Mouse (Mus musculus) activated CD4-positive, CD25-positive, alpha-beta regulatory T cell, adult 4 months (primary cell): ENCODE data around the gene Sipa1l1. TPM values are rescaled to one million over a fixed set of nuclear protein-coding genes. Genes with fewer than 3 reads are reported as not detected.
A peak's percentile ranks its signal among the peaks of the same experiment; 100 is the strongest.

Experiments
- ATAC-seq: one replicate; pipeline ENCODE4 v1.8.0; 2017
- polyA plus RNA-seq, 2 experiments: library from polyadenylated mRNA; unstranded; fragments of 100-300 nt; shearing (Covaris generic); gene quantifications; one replicate each; pipeline ENCODE4 v1.2.1; 2017

Gene Sipa1l1
- polyA plus RNA-seq, 2 experiments from 2014 or later: 23.4 to 29.9 TPM

DNA sequence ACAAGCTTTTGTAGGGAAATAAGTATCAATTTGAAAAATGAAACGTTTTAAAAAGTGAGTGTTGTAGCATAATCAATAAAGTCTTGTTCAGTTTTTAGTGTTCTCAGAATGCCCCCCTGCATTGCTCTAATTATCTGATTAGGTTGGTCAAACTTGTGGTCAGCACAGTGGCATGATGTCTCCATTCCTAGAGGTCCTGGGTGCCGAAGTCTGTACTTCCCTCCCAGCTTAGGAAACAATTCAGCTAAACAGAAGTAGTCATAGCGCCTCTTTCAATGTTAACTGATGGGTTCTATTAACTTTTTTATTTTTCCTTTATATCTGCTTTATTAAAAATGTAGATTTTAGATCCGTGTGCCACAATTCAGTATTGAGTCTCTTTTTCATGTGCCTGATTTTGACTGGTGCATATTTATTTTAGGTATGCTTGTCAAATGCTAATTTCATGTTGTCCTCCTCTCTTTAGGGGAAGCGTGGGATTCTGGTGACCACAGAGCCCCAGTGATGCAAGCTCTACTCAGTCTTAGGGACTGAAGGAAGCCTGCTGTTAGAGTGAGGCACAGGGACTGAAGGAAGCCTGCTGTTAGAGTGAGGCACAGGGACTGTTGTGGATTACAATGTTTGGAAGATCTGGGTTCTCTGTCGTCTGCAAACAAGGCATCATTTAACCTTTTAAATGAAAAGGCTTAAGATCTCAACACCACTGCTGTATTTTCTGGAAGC is 171.2 kb downstream of the Sipa1l1 start:
- ATAC-seq: no peak

DNA sequence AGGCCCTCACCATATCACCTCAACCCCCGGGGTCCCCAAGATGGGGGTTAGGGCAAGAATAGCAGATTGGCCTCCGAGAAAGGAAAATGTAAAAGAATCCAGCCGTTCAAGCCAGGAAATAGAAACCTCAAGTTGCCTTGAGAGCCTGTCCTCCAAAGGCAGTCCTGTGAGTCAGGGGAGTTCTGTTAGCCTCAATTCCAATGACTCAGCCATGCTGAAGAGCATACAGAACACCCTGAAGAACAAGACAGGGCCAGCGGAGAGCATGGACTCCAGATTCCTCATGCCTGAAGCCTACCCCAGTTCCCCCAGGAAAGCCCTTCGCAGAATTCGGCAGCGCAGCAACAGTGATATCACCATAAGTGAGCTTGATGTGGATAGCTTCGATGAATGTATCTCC is 172.1 kb downstream of the Sipa1l1 start:
- ATAC-seq: no peak

GRCm38 (mm10) chr12:82341696-82342095 is 172.6 kb downstream of the Sipa1l1 start:
- no peak for ATAC-seq

DNA sequence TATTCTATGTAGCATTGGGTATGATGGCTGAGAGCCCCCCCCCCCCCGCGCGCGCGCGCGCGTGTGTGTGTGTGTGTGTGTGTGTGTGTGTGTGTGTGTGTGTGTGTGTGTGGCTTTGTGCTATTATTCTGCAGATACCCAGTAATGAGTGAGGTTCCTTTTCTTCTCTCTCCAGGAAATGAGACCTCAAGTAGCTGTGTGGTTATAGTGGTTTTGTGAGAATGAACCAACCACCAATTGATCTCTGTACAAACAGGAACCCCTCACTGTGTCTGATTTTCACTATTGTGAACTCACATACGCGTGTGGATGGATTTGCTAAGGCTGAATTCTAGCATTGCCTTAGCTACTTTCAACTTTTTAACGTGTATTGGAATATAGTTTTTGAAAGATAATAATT is 181.0 kb downstream of the Sipa1l1 start:
- peak; percentile 99 for ATAC-seq

- no peak for ATAC-seq
Observed at GRCm38 (mm10) chr12:82350891-82351290, 181.8 kb downstream of the Sipa1l1 start.

DNA sequence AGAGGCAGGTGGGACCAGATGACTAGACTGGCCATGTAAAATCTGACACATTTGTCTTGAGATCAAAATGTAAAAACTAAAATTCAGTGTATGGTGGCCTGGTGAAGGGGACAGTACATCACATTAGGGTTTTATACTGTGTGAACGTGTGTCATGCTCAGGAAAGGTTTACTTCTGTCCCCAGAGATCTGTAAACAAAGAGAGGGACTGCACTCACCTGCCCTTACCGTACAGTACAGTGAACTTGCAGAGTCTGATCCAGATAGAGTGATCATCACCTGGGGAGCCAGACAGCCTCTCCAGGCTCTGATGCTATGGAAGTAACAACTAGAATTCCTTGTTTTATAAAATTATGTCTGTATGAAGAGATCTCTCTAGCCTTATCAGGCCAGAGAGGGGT is 184.5 kb downstream of the Sipa1l1 start:
- no peak for ATAC-seq

GRCm38 (mm10) chr12:82355419-82356149 is 186.5 kb downstream of the Sipa1l1 start:
- no peak for ATAC-seq

GRCm38 (mm10) chr12:82356476-82356875 is 187.4 kb downstream of the Sipa1l1 start:
- no peak for ATAC-seq

DNA sequence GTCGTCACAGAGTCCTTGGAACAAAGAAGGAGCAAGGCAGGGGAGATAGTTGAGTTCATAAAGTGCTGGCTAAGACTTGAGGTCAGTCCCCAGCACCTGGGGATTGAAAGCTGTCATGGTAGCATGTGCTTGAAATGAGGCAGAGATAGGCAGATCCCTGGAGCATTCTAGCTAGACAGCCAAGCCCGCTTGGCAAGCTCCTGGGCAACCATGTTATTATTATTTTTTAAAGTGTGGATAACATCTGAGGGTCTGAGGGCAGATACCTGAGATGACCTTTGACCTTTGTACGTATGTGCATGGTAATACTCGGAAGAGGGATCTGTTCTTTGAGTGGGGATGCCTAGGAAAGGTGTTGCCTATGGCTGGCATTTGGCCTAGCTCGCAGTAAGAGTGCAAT is 188.3 kb downstream of the Sipa1l1 start:
- ATAC-seq: no peak

DNA sequence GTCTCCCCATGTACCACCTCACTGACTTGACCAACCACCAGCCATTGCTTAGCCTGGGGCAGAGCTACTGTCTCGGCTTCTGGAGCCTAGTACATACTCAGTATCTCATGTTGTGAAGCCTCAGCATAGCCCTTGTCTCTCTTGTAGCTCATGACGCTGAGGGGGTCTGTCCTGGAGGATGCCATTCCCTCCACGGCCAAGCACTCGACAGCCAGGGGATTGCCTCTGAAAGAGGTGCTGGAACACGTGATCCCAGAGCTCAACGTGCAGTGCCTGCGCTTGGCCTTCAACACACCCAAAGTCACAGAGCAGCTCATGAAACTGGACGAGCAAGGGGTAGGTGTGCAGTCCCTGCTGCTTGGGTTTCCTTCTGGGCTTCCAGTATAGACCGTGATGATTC is 193.7 kb downstream of the Sipa1l1 start:
- ATAC-seq: no peak

- ATAC-seq: no peak
Observed at GRCm38 (mm10) chr12:82364186-82364585, 195.1 kb downstream of the Sipa1l1 start.

DNA sequence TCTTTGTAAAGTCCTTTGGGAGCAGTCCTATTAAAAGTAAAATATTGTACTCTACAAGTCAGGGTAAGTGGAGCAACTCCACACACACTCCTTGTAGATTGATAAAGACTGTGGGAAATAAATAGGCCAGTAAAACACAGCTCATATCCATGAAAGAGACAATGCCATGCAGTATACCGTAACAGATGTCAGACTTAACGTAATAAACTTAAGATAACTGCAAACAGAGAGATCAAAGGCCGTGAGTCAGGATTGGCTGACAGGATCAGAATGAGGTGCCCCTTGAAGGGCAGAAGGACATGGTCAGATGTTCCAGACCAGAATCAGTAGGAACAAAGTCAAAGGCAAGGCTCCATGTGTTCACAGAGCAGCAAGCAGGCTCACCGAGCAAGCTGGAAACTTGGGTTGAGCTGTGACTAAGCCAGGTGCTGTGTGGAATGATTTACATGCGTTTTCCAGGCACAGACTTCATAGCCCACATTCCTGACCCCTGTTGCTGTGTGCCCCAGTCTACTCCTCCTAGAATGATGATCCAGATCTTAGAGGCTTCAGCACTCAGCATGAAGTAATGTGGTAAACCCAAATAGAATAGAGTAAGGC is 196.3 kb downstream of the Sipa1l1 start:
- no peak for ATAC-seq

DNA sequence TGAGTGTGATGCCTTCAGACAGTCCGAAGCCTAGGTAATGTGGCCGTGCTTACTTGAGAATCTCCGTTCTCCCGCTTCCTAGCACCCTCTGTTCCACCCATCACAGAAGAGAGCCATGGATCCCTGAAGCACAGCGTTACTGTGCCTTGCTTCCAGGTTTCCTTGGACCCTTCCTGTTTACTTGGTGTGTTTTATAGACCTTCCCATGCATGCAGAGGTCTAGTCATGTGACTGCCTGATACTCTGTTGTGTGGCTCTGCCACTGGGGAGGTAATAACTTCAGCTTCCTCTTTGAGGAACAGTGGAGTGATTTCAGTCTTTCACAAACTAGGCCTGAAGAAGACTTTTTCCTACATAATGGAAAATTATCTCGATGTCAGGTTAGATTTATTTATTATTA is 197.6 kb downstream of the Sipa1l1 start:
- ATAC-seq: no peak

- ATAC-seq: no peak
Observed at GRCm38 (mm10) chr12:82367345-82367744, 198.2 kb downstream of the Sipa1l1 start.

GRCm38 (mm10) chr12:82367986-82368385 is 198.9 kb downstream of the Sipa1l1 start:
- ATAC-seq: no peak

DNA sequence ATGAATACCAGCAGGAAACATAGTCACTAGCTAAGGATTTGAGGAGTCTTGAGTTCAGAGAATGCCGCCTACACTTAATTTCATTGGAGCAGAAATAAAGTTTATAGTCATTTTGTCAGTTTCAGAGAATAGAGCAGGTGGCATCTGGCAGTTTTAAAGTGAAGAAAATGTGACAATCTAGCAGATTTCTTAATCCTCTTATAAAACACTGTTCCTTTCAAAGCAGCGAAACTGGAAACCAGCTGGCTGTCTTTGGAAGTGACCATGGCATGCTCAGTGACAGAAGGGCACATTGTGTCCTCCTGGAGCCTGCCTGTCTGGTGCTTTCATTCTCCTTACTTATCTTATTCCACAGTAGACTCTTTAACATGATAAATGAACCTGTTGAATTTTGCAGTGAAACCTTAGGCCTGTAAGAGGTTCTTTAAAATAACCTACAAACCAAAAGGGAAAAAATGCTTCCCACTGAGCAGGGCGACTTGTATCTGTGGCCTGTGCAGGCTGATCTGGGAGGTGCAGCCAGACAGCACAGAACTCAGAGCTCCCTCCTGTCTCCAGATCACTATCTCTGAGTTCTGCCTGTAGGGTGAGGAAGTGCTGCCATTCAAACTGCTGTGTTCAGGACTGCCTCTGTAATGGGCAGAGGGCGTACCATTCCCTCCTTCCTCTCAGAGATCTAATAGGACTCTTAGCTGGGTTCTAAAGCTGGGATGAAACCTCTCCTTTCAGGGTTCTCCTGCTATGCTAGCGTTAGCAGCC is 200.5 kb downstream of the Sipa1l1 start:
- no peak for ATAC-seq

DNA sequence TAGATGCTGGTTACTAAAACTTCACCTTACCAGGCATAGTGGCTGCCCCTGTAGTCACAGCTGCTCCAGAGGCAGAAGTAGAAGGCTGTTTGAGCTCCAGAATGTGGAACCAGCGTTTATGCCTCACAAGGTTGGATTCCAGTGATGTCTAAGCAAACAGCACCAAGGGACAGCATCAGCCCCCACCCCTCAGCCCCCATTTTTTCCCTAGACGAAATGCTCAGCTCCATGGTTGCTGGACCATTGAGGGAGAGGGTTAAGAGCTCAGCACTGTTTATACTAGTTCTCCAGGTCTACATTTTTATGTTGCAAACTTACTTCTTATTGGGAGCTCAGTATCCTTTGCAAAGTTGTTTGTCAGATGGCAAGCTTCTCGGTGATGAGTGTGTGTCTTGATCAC is 202.1 kb downstream of the Sipa1l1 start:
- ATAC-seq: no peak

- ATAC-seq: no peak
Observed at GRCm38 (mm10) chr12:82374020-82374419, 204.9 kb downstream of the Sipa1l1 start.

DNA sequence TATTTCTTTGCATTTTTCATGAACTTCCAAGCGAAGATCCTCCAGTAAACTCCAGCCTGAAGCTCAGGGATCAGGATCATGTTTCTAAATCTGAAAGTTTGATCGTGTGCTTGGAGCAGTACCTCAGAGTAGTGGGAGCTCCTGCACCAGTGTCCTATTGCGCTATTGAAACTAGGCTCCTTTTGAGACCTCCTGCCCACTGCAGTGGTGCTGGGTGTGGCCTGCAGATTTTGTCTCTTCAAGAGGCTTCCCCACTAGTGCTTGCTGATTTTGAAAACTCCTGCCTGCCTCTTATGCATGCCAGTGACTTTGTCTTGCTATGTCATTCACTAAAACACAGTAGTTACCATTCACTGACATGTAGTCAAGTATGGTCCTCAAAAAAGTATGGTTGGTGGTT is 213.8 kb downstream of the Sipa1l1 start:
- no peak for ATAC-seq

DNA sequence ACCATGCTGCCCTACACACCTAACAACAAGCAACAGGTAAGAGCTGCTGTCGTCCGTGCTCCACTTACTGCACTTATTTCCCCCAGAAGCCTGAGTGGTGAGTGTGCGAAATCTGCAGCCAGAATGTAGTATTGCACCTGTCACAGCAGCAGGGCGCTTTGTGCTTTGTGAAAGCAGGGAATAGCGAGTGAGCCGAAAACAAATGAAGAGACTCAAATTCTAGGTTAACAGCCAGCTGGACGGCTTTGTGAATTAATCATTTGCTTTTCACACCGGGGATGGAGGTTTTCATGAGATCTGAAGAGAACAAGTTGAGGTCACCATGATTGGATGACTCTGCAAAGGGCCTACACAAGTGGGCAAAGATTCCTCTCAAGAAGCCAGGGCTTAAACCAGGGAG is 215.6 kb downstream of the Sipa1l1 start:
- ATAC-seq: no peak

- no peak for ATAC-seq
Observed at GRCm38 (mm10) chr12:82387042-82387441, 217.9 kb downstream of the Sipa1l1 start.

- no peak for ATAC-seq
Observed at GRCm38 (mm10) chr12:82387647-82388046, 218.5 kb downstream of the Sipa1l1 start.

- no peak for ATAC-seq
Observed at GRCm38 (mm10) chr12:82388144-82388543, 219.0 kb downstream of the Sipa1l1 start.
